Mouse (Mus musculus): ENCODE data around the gene Tshz2. TPM values are rescaled to one million over a fixed set of nuclear protein-coding genes. Genes with fewer than 3 reads are reported as not detected.
A peak's percentile ranks its signal among the peaks of the same experiment; 100 is the strongest.

The Tshz2 gene
- total RNA-seq, 2 experiments from 2014 or later = 17.8 to 18.3 TPM

DNA sequence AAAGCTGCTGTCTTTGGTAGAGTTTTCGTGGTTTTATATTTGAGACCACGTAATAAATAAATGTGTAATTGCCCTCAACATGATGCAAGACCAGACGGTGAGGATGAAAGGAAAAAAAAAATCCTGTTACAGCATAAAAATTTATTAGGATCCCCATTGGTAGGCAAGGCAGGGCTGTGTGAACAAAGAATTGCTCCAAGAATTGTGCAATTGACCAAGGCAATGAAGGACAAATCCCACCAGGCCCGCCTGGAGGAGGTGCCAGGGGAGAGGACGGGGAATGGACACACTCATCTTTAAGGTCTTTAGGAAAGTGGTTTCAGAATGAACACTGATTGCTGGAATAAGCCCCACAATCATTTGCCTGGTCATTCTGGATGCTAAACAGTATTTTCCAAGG, 154.6 kb downstream of the Tshz2 start:
- DNase-seq = no peak
- intact Hi-C loops (cut with DNase I; ENCODE audit: low total_unique reads) = no loop called here

DNA sequence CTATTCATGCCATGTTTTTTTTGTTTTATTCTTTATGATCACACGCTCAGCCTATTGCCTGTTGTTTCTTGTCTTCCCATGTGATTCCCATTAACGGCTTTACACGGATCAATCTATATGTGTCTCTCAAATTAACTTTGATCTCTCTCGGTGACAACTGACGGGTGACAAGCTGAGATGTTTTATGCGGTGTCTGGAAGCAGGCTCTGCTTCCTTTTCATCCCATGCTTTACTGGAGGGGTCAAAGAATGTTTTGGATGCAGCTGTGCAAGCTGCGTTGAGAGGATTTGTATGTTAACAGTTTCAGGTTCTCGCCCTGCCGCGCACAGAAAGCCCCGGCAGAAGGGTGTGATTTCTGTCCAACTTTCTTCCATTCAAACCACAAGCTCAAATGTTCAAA, 155.1 kb downstream of the Tshz2 start:
- intact Hi-C loops (cut with DNase I; ENCODE audit: low total_unique reads) = no loop called here
- DNase-seq = no peak

DNA sequence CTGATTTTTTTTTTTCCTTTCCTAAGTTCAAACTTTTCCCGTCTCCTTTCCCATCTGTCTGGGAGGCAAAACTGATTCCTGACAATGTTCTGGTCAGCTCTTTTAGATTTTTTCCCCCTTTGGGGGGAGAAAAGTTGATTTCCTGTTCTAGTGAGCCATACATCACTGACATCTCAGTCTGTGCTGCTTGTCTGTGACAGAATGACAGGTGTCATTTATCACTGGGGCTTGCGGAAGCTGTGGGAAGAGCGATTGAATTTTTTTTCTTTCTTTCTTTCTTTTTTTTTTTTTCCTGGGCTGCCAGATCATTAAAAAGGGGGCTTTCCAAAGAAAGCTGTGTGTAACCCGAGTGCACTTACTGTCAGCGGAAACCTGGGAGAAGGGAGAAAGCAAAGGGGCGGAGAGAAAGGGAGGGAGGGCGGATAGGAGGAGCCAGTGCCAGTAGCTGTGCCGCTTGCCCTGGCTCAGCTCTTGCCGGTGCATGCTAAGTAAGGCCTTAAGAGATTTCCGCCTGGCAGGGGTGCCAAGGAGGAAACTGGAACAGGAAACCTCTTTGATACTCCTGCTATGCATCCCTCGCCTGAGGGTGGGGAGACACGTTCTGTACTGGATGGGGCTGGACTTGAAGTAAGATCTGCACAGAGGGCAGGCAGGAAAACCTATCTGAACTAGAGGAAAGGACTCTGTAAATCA, 157.8 kb downstream of the Tshz2 start:
- DNase-seq = peak; percentile 60
- intact Hi-C loops (cut with DNase I; ENCODE audit: low total_unique reads) = no loop called here

DNA sequence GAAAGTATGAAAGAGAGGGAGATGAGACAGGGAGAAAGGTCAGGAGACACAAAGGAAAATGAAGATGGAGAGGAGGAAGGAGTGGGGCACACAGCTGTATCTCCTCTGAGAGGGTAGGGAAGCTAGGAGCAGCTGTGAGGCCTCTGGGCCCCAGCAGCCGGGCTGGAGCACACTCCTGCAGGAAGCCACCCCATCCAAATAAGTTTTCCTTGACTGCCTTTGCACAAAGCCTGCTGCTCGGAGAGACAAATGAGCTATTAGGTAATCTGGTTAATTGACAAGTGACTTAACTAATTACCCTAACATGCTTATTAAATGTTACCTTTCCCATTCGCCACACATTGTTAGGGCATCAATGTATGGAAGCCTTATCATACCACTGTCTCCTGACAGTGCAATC, 159.9 kb downstream of the Tshz2 start:
- intact Hi-C loops (cut with DNase I; ENCODE audit: low total_unique reads) = no loop called here
- DNase-seq = no peak

DNA sequence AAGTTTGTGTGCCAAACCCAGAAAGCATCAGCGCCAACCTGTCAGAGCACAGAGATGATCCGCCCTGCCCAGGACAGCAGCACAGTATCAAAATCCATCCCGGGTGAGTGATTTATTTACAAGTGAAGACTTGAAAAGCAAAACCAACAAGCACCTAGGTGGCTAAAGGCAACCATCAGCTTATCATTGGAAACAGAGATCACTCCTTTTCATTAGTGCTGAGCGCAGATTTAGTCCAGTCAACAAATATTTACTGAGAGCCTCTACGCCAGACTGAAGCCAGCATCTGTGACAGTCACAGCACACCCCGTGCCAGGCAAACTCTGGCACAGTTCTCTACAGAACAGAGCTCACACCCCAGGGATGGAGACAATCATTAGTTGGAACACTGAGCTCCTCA, 169.4 kb downstream of the Tshz2 start:
- intact Hi-C loops (cut with DNase I; ENCODE audit: low total_unique reads) = no loop called here

DNA sequence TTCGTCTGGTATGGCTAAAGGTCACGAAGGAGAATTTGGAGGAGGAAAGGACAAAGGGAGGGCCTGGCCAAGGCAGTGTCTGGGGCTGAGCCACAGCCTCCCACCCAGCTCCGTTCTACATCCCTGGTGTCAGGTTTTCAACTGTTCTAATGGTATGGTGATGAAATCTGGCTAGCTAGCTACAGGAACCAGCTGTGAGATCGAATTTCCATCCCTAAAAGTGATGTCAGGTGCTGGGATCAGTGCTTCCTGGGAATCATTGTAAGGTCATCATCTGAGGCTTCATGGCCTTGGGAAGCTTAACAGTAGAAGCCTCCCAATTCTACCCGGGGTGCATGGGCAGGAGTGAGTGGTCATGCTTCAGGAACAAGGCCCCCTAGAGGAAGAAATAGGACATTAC, 171.6 kb downstream of the Tshz2 start:
- no peak for DNase-seq
- intact Hi-C loops (cut with DNase I; ENCODE audit: low total_unique reads) = no loop called here

More for the DNA sequence above, 169.4 kb downstream of the Tshz2 start:
- DNase-seq = no peak

DNA sequence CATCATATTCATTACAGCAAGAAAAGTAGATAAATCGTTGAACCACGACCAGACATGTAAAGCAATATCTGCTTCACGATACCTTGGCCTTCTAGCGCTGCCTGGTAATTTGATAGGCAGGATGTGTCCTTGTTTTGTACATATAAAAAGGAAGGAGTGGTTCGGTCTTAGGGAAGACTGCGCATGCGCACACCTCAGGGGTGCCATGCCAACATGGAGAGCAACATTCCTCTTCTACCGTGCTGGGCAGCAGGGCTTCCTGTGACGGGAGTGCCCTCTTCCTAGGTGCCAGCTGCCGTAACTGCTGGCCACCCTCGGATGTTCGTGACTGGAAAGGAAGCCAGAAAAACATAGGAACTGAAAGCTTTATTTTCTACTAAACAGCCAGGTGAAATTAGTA, 172.7 kb downstream of the Tshz2 start:
- intact Hi-C loops (cut with DNase I; ENCODE audit: low total_unique reads) = no loop called here
- DNase-seq = no peak

DNA sequence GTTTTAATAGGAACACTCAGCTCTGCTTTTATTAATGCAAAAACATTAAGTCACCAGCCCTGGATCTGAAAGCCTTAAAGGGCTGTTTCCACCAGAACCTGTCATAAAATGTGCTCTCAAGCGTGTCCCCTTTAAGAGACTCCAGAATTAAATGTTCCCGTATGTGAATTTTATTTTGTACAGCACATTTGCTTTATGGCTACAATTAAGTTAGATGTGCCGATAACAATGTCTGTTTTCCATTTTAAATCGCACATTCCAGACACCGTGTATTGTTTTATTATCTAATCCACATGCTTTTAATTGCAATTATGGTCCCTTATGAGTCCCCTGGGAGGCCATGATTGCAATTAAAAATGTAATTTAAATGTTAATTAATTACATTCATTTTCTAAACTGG, 178.8 kb downstream of the Tshz2 start:
- intact Hi-C loops (cut with DNase I; ENCODE audit: low total_unique reads) = no loop called here
- no peak for DNase-seq

DNA sequence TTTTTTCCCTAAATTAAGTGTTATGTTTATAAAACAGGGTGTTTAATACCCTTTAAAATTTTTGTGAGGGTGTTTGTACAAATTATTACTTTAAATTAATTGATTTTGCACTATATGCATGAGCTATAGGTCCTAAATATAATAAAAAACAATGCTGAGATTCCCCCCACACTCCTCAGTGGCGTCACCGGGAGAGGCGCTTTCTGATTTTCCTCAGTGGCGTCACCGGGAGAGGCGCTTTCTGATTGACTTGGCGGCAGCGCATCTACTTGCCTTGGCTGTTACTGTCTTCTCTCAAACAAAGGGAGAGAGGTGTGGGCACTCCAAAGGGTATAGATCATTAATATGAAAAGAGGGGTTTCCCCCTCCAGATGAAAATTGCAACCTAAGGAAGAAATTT, 179.2 kb downstream of the Tshz2 start:
- no peak for DNase-seq
- intact Hi-C loops (cut with DNase I; ENCODE audit: low total_unique reads) = no loop called here

DNA sequence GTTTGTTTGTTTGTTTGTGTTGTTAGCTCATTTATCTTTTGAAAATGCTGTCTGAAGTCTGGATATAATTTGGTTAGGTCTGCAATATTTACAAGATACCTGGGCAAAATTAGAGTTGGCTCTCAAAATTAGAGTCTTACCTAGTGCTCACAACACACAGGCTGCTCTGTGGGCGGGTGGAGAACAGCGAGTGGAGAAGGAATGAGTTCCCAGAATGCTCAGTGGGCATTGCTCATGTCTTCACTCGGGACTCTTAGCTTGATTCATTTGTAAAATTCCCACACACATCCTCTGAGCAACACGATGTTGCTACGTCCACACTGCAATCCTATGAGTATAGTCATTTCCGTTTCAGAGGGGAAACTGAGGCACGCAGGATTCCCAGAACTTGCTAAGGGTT, 180.1 kb downstream of the Tshz2 start:
- DNase-seq = no peak
- intact Hi-C loops (cut with DNase I; ENCODE audit: low total_unique reads) = no loop called here

DNA sequence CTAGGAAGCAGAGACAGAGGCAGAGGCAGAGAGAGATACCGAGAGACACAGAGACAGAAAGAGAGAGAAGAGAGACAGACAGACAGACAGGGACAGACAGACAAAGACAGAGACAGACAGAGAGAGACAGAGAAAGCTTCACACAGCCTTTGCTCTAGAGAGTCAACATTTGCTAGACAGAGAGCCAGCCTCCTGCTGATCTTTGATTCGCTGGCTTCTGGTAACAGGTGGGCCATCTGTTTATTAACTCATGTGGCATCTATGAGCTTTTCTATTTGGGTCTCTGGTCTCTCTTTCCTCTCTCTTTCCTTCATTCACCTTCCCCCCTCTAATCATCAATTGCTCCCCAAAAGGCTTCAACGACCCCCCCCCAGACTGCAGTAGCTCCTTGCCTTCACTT, 181.5 kb downstream of the Tshz2 start:
- no peak for DNase-seq
- intact Hi-C loops (cut with DNase I; ENCODE audit: low total_unique reads) = no loop called here

DNA sequence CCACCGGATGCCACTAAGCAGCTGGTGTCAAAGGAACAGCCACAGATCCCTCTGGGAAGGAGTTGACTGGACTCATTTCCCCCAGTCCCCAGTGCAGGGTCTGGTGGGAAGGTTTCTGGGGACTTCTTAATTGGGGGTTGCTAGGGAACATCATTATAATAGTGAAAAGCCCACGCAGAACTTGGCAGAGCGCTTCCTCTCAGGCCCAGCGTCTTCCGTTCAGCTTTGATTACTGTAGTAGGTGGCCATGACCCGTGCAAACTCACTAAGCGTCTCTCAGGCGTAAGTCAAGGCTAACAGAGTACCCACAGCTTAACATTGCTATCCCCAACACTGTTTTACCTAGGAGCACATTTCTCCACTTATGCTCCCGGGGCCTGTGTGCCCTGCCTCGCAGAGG, 181.9 kb downstream of the Tshz2 start:
- DNase-seq = no peak
- intact Hi-C loops (cut with DNase I; ENCODE audit: low total_unique reads) = no loop called here

DNA sequence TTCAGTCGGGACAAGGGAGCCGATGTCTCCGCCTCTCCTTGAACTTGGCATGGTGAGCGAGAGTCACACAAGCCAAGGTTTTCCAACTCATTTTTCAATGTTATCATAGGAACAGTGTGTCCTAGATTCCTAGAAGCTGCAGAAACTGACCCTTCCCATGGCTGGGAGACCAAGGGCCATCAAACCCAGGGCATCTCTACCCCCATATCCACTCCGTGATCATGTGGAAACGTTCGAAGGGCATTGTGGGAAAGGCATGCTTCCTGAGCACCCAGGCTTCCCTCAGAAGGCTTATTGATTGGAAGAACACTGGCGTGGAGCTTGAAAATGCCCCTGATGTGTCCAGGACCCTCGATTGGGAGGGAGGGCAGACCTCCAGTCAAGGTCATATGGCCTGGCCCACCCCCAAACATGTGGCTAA, 188.2 kb downstream of the Tshz2 start:
- intact Hi-C loops (cut with DNase I; ENCODE audit: low total_unique reads) = no loop called here
- peak; percentile 33 for DNase-seq

DNA sequence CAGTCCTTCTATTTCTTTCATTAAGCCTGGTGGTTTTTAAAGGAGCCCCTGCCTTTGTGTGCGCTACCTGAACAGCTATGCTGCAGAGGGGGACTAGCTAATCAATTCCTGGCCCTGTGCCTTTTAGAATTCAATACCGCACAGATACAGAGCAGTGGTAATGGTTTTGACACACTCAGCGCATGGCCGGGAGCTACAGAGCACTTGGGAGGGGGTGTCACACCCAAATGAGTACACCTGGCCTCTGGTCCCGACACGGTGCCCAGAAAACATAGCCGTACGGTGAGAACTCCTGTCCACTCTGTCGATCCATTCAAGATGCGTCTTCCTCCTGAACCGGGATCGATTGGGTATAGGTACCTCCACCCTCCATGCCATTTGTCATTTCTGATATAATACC, 193.1 kb downstream of the Tshz2 start:
- intact Hi-C loops (cut with DNase I; ENCODE audit: low total_unique reads) = no loop called here

DNA sequence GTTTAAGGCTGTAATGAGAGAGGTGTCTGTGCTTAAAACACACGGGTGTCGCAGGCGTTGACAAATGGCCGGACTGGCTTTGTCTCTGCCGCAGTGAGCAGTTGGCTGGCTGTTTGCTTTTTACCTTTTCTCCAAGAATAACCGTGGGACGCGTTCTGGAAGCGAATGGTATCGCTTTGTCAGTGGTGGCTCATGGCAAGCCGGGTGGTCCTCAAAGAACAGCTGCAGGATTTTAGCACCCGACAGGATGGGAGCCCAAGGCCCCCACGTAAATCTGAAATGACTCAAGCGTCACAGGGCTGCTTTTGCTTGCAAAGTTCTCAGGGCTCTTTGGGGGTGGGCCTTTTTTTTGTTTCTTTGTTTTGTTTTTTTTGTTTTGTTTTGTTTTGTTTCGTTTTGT, 193.5 kb downstream of the Tshz2 start:
- intact Hi-C loops (cut with DNase I; ENCODE audit: low total_unique reads) = no loop called here
- DNase-seq = no peak

More for the DNA sequence above, 193.1 kb downstream of the Tshz2 start:
- DNase-seq = no peak

DNA sequence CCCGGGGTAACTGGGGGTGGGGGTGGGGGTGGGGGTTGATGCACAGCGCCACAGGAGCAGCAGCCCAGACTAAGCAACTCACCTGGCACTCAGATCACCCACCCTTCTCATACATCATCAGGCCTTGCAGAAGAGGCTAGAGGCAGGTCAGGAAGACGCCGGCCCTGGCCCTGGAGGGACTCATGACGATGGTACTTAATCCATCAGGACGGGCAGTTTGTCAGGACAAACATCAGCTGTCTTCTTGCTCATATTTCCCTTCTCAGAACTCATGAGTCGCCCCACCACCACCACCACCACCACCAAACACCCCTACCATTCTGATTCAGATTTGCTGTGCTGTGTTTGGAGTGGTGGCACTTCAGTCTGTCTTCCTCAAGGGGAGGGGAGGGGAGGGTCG, 194.0 kb downstream of the Tshz2 start:
- intact Hi-C loops (cut with DNase I; ENCODE audit: low total_unique reads) = no loop called here
- no peak for DNase-seq

DNA sequence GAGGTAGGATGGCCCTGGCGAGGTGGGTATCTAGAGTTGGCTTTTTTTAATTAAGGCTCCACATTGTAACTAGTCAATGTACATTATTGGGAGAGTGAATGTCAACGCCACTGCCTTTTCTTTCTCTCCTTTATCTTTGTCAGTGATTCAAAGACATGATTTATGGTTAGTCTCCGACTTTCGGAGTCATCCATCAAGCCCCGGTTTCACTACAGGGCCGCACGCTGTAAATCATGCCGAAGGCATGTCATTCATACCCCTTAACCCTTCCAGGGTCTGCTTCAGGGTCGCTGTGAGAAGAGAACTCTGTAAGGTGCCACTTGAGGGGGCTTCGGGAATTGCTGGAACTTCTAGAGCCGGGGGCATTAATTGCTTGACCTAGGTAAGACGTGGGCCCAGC, 199.4 kb downstream of the Tshz2 start:
- no peak for DNase-seq
- intact Hi-C loops (cut with DNase I; ENCODE audit: low total_unique reads) = no loop called here

DNA sequence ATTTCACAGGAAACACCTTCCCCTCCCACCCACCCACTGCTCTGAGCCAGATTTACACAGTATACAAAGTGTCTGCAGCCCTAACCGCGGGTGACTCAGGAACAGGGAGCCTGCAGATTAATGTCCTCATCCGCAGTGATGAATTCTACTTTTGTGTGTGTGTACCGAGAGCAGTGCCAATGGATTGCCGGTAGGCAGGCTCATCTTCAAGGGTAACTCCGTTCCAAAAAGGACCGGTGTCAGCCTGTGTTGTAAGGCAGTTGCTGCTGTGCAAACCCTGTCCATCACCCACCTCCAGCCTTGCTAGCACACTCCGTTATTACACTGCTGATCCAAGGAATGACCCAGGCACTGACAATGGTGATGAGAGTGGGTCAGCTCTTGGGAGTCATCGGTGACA, 200.8 kb downstream of the Tshz2 start:
- intact Hi-C loops (cut with DNase I; ENCODE audit: low total_unique reads) = no loop called here
- DNase-seq = no peak

DNA sequence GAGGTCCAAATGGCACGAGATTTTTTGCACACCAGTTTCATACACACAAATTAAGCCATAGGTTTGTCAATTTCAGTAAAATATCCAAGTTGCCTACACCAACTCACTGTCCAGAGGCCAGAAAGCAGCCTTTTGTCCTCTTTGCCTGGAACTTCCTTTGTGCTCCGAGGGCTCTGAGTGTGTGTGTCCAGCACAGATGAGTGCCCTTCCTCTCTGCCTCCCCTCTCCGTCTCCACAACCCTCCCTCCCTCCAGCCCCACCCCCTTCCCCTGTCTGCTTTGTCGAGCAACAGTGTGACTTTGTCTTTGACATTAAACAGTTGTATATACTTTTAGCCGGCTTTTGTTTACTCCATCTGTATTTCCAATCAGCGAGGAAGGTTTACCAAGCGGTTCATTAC, 201.8 kb downstream of the Tshz2 start:
- no peak for DNase-seq
- intact Hi-C loops (cut with DNase I; ENCODE audit: low total_unique reads) = no loop called here

DNA sequence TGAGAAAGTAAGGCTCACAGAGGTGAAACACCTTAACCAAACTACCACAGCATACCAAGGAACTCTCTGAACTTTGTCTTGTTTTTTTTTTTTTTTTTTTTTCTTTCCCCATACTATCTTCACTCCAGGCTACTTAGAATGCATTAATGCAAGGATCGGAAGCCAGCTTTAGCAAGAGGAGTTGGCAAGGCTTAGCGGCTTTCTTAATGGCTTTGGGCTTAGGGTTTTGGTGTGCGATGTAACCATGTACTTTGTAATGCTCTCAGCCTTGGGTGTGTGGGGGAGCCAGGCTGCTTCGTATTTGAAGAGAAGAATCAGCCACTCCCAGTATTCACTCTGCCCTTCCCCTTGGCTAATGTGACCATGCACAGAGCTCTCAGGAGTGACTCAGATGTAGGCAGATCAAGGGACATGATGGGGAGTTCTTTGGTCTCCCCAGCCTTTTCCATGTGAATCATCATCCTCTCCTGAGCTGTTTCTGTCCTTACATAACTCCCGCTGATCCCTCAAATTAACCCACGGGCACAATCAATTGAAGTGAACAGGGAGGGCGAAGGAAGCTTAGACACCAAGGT, 204.3 kb downstream of the Tshz2 start:
- DNase-seq = no peak
- intact Hi-C loops (cut with DNase I; ENCODE audit: low total_unique reads) = no loop called here

DNA sequence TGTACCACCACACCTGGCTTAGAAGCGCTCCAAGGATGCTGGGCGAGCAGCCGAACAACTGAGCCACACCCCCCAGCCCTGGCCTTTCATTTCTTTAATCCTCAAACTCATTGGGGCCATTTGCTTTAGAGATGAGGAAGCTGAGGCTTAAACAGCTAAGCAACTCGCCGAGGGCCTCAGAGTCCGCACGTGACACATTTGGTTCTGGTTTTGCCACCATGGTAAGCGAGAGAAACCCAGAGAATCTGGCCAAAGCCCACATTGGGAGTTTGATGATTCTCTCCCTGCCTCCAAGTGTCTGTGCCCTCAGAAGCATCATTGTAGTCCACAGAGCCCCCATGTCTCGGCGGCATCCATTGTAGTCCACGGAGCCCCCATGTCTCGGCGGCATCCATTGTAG, 205.7 kb downstream of the Tshz2 start:
- intact Hi-C loops (cut with DNase I; ENCODE audit: low total_unique reads) = no loop called here
- no peak for DNase-seq

DNA sequence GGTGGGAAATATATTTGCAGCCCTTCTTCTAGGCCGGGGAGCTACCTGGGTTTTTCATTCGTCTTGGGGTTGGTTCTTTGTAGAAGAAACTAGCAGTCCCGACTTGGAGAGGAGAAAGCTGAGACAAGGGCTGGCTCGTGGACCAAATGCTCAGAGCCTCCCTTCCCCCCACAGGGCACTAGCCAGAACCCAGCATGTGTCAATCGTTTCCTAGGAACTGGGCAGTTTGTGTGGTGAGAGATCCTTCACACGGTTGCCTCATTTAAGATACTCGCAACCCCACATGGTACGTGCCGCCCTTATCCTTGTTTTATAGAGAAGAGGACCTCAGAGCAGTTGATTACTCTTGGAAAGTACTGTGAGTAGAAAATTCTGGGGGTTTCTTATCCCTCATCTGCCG, 208.6 kb downstream of the Tshz2 start:
- intact Hi-C loops (cut with DNase I; ENCODE audit: low total_unique reads) = no loop called here
- no peak for DNase-seq
